In the genomic region with DNA sequence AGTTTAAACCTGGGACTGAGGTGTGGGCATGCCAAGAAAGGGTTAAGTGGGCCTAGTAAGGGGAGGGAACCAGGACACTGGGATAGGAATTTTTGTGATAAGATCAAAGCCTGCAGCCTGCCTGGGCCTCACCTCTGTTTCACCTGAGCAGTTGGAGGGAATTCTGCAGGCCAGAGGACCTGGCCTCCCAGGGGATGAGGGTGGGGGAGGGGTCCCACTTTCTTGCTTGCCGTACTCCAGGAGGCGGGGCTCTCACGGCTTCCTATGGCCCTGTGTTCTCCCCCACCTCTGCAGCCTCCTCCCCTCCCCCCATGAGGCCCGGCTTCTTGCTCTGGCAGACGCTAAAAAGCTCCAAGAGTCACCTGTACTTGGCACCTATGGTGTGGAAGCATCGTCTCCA, we compare ENCODE assay signal across 10 mouse cellular contexts. TPM values are rescaled to one million over a fixed set of nuclear protein-coding genes. Genes with fewer than 3 reads are reported as not detected.
DNase-seq lines count a peak whose midpoint lies in the region; ATAC-seq and TF ChIP-seq lines count a peak whose summit lies in the region.
"Had no signal": no experiment of that assay in that cellular context is flagged by ENCODE, and none has a peak within 500 bp of the region (broad histone marks: within the 10 kb centered on the region; RNA-seq: fewer than 3 reads in every experiment).

No protein-coding gene starts in this region.

- TF ChIP-seq CTCF in stomach, postnatal 0 days (IDR thresholded peaks at IDR 0.05; ENCODE audit: low read depth): no peak

- no peak overlapping the region for H3K27ac ChIP-seq in forebrain, embryonic 12.5 days
- no peak overlapping the region for H3K27ac ChIP-seq in forebrain, embryonic 14.5 days (ENCODE audit: low read depth, low read length)
- H3K27ac ChIP-seq in neural tube, embryonic 12.5 days: no peak overlapping the region
- H3K27ac ChIP-seq in neural tube, embryonic 15.5 days (replicated peaks): no peak overlapping the region
- H3K27ac ChIP-seq in stomach, postnatal 0 days (replicated peaks): no peak overlapping the region; the same call in 1 of the 2 replicates

- TF ChIP-seq EP300 in stomach, postnatal 0 days (optimal IDR thresholded peaks at IDR 0.05): no peak

- peak overlapping the region; percentile 13 for H3K4me2 ChIP-seq in forebrain, embryonic 12.5 days
- H3K4me2 ChIP-seq in forebrain, embryonic 14.5 days (ENCODE audit: low read length): no peak overlapping the region
- 0 out of 2 replicates have a peak overlapping the region, but pooled peaks have one; percentile 14 for H3K4me2 ChIP-seq in neural tube, embryonic 12.5 days (replicated peaks)
- H3K4me2 ChIP-seq in neural tube, embryonic 15.5 days: no peak overlapping the region
- no peak overlapping the region for H3K4me2 ChIP-seq in stomach, postnatal 0 days (replicated peaks; ENCODE audit: low read depth)
- H3K4me2 ChIP-seq: embryonic facial prominence, embryonic 15.5 days had no signal

- no peaks in the 10 kb centered on the region for H3K36me3 ChIP-seq in forebrain, embryonic 12.5 days (replicated peaks)
- no peaks in the 10 kb centered on the region for H3K36me3 ChIP-seq in forebrain, embryonic 14.5 days (ENCODE audit: control insufficient read depth, insufficient read depth, low read length)
- no peaks in the 10 kb centered on the region for H3K36me3 ChIP-seq in neural tube, embryonic 12.5 days
- H3K36me3 ChIP-seq in neural tube, embryonic 15.5 days: no peaks in the 10 kb centered on the region
- H3K36me3 ChIP-seq in stomach, postnatal 0 days (ENCODE audit: control insufficient read depth, insufficient read depth, low read length): no peaks in the 10 kb centered on the region
- H3K36me3 ChIP-seq: embryonic facial prominence, embryonic 15.5 days had no signal

- H3K9me3 ChIP-seq in forebrain, embryonic 12.5 days: no peaks in the 10 kb centered on the region
- no peaks in the 10 kb centered on the region for H3K9me3 ChIP-seq in forebrain, embryonic 14.5 days (replicated peaks; ENCODE audit: control insufficient read depth, low read length)
- no peaks in the 10 kb centered on the region for H3K9me3 ChIP-seq in neural tube, embryonic 12.5 days
- no peaks in the 10 kb centered on the region for H3K9me3 ChIP-seq in neural tube, embryonic 15.5 days (replicated peaks)
- H3K9me3 ChIP-seq in stomach, postnatal 0 days (ENCODE audit: control insufficient read depth, low read length): no peaks in the 10 kb centered on the region
- H3K9me3 ChIP-seq: embryonic facial prominence, embryonic 15.5 days had no signal

- DNase-seq in forebrain, embryonic 14.5 days (ENCODE audit: low spot score): no peak
- peak; percentile 85 for DNase-seq in kidney, postnatal 14 days
- peak; percentile 64 for DNase-seq in stomach, postnatal 0 days (ENCODE audit: low spot score)
- DNase-seq in adrenal gland, adult 18-20 months (ENCODE audit: low spot score in 2 of 2): no peak
- DNase-seq in cerebellum, postnatal 14 days: no peak

- 5% methylated on average over 6 of the region's 6 CpGs for WGBS in forebrain, embryonic 12.5 days
- 10% methylated on average over 6 of the region's 6 CpGs for WGBS in forebrain, embryonic 14.5 days
- 4% methylated on average over 6 of the region's 6 CpGs for WGBS in neural tube, embryonic 12.5 days
- 13% methylated on average over 6 of the region's 6 CpGs for WGBS in neural tube, embryonic 15.5 days
- WGBS in stomach, postnatal 0 days: 28% methylated on average over 6 of the region's 6 CpGs

- no peaks in the 10 kb centered on the region; the same call in 1 of the 2 replicates for H3K27me3 ChIP-seq in forebrain, embryonic 12.5 days
- H3K27me3 ChIP-seq in forebrain, embryonic 14.5 days (replicated peaks; ENCODE audit: control insufficient read depth, insufficient read depth, low read length): no peaks in the 10 kb centered on the region
- 0 out of 2 replicates have a peak, but pooled peaks cover 6% of the 10 kb centered on the region for H3K27me3 ChIP-seq in neural tube, embryonic 12.5 days (replicated peaks)
- H3K27me3 ChIP-seq in neural tube, embryonic 15.5 days (replicated peaks): no peaks in the 10 kb centered on the region
- H3K27me3 ChIP-seq in stomach, postnatal 0 days (ENCODE audit: control insufficient read depth, insufficient read depth, low read length): no peaks in the 10 kb centered on the region
- H3K27me3 ChIP-seq: embryonic facial prominence, embryonic 15.5 days had no signal

- H3K4me3 ChIP-seq in forebrain, embryonic 12.5 days (replicated peaks): no peak overlapping the region
- no peak overlapping the region for H3K4me3 ChIP-seq in forebrain, embryonic 14.5 days (ENCODE audit: low read depth, low read length)
- no peak overlapping the region for H3K4me3 ChIP-seq in neural tube, embryonic 12.5 days
- no peak overlapping the region for H3K4me3 ChIP-seq in neural tube, embryonic 15.5 days (replicated peaks)
- H3K4me3 ChIP-seq in stomach, postnatal 0 days (ENCODE audit: low read depth, low read length): no peak overlapping the region
- H3K4me3 ChIP-seq: embryonic facial prominence, embryonic 15.5 days had no signal

- H3K4me1 ChIP-seq in forebrain, embryonic 12.5 days: peaks cover 67% of the 10 kb centered on the region
- peaks cover 15% of the 10 kb centered on the region for H3K4me1 ChIP-seq in forebrain, embryonic 14.5 days (ENCODE audit: control insufficient read depth, insufficient read depth, low read length)
- H3K4me1 ChIP-seq in neural tube, embryonic 12.5 days: peaks cover 58% of the 10 kb centered on the region
- H3K4me1 ChIP-seq in neural tube, embryonic 15.5 days: peaks cover 40% of the 10 kb centered on the region
- H3K4me1 ChIP-seq in stomach, postnatal 0 days (replicated peaks; ENCODE audit: control insufficient read depth, insufficient read depth): peaks cover 32% of the 10 kb centered on the region

- ATAC-seq in forebrain, embryonic 12.5 days (ENCODE audit: low FRiP score): no peak
- no peak for ATAC-seq in forebrain, embryonic 14.5 days
- ATAC-seq in neural tube, embryonic 12.5 days (ENCODE audit: low FRiP score, low read depth): no peak
- no peak for ATAC-seq in neural tube, embryonic 15.5 days (ENCODE audit: low FRiP score)
- no peak for ATAC-seq in stomach, postnatal 0 days (ENCODE audit: low FRiP score, low TSS enrichment)

- H3K9ac ChIP-seq in forebrain, embryonic 12.5 days: no peak overlapping the region
- H3K9ac ChIP-seq in forebrain, embryonic 14.5 days (ENCODE audit: low read length): no peak overlapping the region
- H3K9ac ChIP-seq in neural tube, embryonic 12.5 days: no peak overlapping the region
- H3K9ac ChIP-seq in neural tube, embryonic 15.5 days (replicated peaks): no peak overlapping the region
- no peak overlapping the region for H3K9ac ChIP-seq in stomach, postnatal 0 days (ENCODE audit: low read length)
- H3K9ac ChIP-seq: embryonic facial prominence, embryonic 15.5 days had no signal

RNA-seq across cellular contexts. Expression of a gene that starts 11.2 kb away (rescaled TPM):
- 8.0 and 8.9 TPM in 2 replicates for polyA plus RNA-seq in forebrain, embryonic 12.5 days (2016; fragmentation: Nextera tagmentation; extraction: Ambion mirVana)
- 4.0 and 4.7 TPM in 2 replicates for polyA plus RNA-seq in forebrain, embryonic 14.5 days (2014; fragmentation: Nextera tagmentation; extraction: Ambion mirVana)
- polyA plus RNA-seq in neural tube, embryonic 12.5 days (2016; fragmentation: Nextera tagmentation; extraction: Ambion mirVana): 11.3 and 12.4 TPM in 2 replicates
- 7.5 and 9.8 TPM in 2 replicates for polyA plus RNA-seq in neural tube, embryonic 15.5 days (2015; fragmentation: Nextera tagmentation; extraction: Ambion mirVana)
- polyA plus RNA-seq in stomach, postnatal 0 days (2015; fragmentation: Nextera tagmentation; extraction: Ambion mirVana): 16.0 and 18.8 TPM in 2 replicates
- total RNA-seq in adrenal gland, adult 18-20 months (2021): 100 to 1,000 TPM in 1 of 2 experiments, 10 to 100 TPM in 1; 79.7 to 122 TPM

RNA-seq across cellular contexts. Expression of a gene that starts 26.7 kb away (rescaled TPM):
- polyA plus RNA-seq in forebrain, embryonic 12.5 days (2016; fragmentation: Nextera tagmentation; extraction: Ambion mirVana): not detected in 2 replicates
- polyA plus RNA-seq in forebrain, embryonic 14.5 days (2014; fragmentation: Nextera tagmentation; extraction: Ambion mirVana): not detected in 2 replicates
- polyA plus RNA-seq in neural tube, embryonic 12.5 days (2016; fragmentation: Nextera tagmentation; extraction: Ambion mirVana): not detected in 2 replicates
- not detected in 2 replicates for polyA plus RNA-seq in neural tube, embryonic 15.5 days (2015; fragmentation: Nextera tagmentation; extraction: Ambion mirVana)
- not detected in 2 replicates for polyA plus RNA-seq in stomach, postnatal 0 days (2015; fragmentation: Nextera tagmentation; extraction: Ambion mirVana)
- not detected for total RNA-seq in adrenal gland, adult 18-20 months (2021)
- polyA plus RNA-seq: embryonic facial prominence, embryonic 15.5 days had no signal

RNA-seq across cellular contexts. Expression of a gene that starts 49.4 kb away (rescaled TPM):
- polyA plus RNA-seq in forebrain, embryonic 12.5 days (2016; fragmentation: Nextera tagmentation; extraction: Ambion mirVana): not detected in 2 replicates
- not detected in 2 replicates for polyA plus RNA-seq in forebrain, embryonic 14.5 days (2014; fragmentation: Nextera tagmentation; extraction: Ambion mirVana)
- not detected in 2 replicates for polyA plus RNA-seq in neural tube, embryonic 12.5 days (2016; fragmentation: Nextera tagmentation; extraction: Ambion mirVana)
- polyA plus RNA-seq in neural tube, embryonic 15.5 days (2015; fragmentation: Nextera tagmentation; extraction: Ambion mirVana): 0.86 TPM in 1 of 2 replicates, not detected in the other
- polyA plus RNA-seq in stomach, postnatal 0 days (2015; fragmentation: Nextera tagmentation; extraction: Ambion mirVana): 4.1 and 4.8 TPM in 2 replicates
- total RNA-seq in adrenal gland, adult 18-20 months (2021): not detected
- polyA plus RNA-seq: C2C12; embryonic facial prominence, embryonic 15.5 days had no signal

Comparison
In these comparisons a context has a peak if more than half of its experiments do, and no peak if none do; other contexts are left out.
1. H3K4me2 ChIP-seq: peak in forebrain, embryonic 12.5 days (single experiment) and neural tube, embryonic 12.5 days (single experiment); none in forebrain, embryonic 14.5 days (single experiment), neural tube, embryonic 15.5 days (single experiment) and stomach, postnatal 0 days (single experiment).
2. DNase-seq: peak in kidney, postnatal 14 days (single experiment) and stomach, postnatal 0 days (single experiment); none in forebrain, embryonic 14.5 days (single experiment), adrenal gland, adult 18-20 months (0 of 2) and cerebellum, postnatal 14 days (0 of 2).